ENCODE assay signal across 12 mouse cellular contexts in genomic region chr8:3348142-3348823, GRCm38 (mm10). TPM values are rescaled to one million over a fixed set of nuclear protein-coding genes. Genes with fewer than 3 reads are reported as not detected.
DNase-seq lines count a peak whose midpoint lies in the region; ATAC-seq and TF ChIP-seq lines count a peak whose summit lies in the region.
"Had no signal": no experiment of that assay in that cellular context is flagged by ENCODE, and none has a peak within 500 bp of the region (broad histone marks: within the 10 kb centered on the region; RNA-seq: fewer than 3 reads in every experiment).

No protein-coding gene starts in this region.

- no peak for TF ChIP-seq CTCF in midbrain, postnatal 0 days (IDR thresholded peaks at IDR 0.05)

- H3K36me3 ChIP-seq in midbrain, postnatal 0 days (ENCODE audit: insufficient read depth, low read length), result no peaks in the 10 kb centered on the region
- no peaks in the 10 kb centered on the region for H3K36me3 ChIP-seq in midbrain, embryonic 15.5 days (replicated peaks)
- no peaks in the 10 kb centered on the region for H3K36me3 ChIP-seq in intestine, embryonic 16.5 days (ENCODE audit: control insufficient read depth, insufficient read depth, low read length)
- H3K36me3 ChIP-seq in stomach, embryonic 15.5 days, result no peaks in the 10 kb centered on the region
- H3K36me3 ChIP-seq: embryonic facial prominence, embryonic 13.5 days had no signal

- H3K27me3 ChIP-seq in midbrain, postnatal 0 days (ENCODE audit: insufficient read depth, low read length), result no peaks in the 10 kb centered on the region
- no peaks in the 10 kb centered on the region for H3K27me3 ChIP-seq in midbrain, embryonic 15.5 days (replicated peaks)
- H3K27me3 ChIP-seq in intestine, embryonic 16.5 days (replicated peaks; ENCODE audit: control insufficient read depth, insufficient read depth, low read length), result no peaks in the 10 kb centered on the region
- H3K27me3 ChIP-seq in stomach, embryonic 15.5 days (replicated peaks), result no peaks in the 10 kb centered on the region
- H3K27me3 ChIP-seq: CH12.LX; embryonic facial prominence, embryonic 13.5 days had no signal

- 50% methylated on average over 13 of the region's 13 CpGs for WGBS in midbrain, postnatal 0 days
- WGBS in midbrain, embryonic 15.5 days, result 44% methylated on average over 13 of the region's 13 CpGs
- 19% methylated on average over 13 of the region's 13 CpGs for WGBS in intestine, embryonic 16.5 days
- 24% methylated on average over 13 of the region's 13 CpGs for WGBS in stomach, embryonic 15.5 days

- H3K27ac ChIP-seq in midbrain, postnatal 0 days (ENCODE audit: low read depth, low read length), result no peak overlapping the region
- no peak overlapping the region for H3K27ac ChIP-seq in midbrain, embryonic 15.5 days
- no peak overlapping the region for H3K27ac ChIP-seq in intestine, embryonic 16.5 days (ENCODE audit: low read length)
- no peak overlapping the region for H3K27ac ChIP-seq in stomach, embryonic 15.5 days
- H3K27ac ChIP-seq: embryonic facial prominence, embryonic 13.5 days had no signal

- no peak overlapping the region for H3K9ac ChIP-seq in midbrain, postnatal 0 days (replicated peaks; ENCODE audit: low read length, poor library complexity, severe bottlenecking)
- no peak overlapping the region for H3K9ac ChIP-seq in midbrain, embryonic 15.5 days
- 0 out of 2 replicates have a peak overlapping the region, but pooled peaks have one; percentile 10 for H3K9ac ChIP-seq in intestine, embryonic 16.5 days (ENCODE audit: low read depth, low read length)
- no peak overlapping the region for H3K9ac ChIP-seq in stomach, embryonic 15.5 days
- H3K9ac ChIP-seq: embryonic facial prominence, embryonic 13.5 days had no signal

- intact Hi-C loops in gastrocnemius, postnatal 36 days (cut with DNase I), result no loop called here

- peak; percentile 19 for DNase-seq in gastrocnemius, adult 18-20 months (ENCODE audit: low spot score)
- no peak for DNase-seq in gastrocnemius, postnatal 36 days
- DNase-seq in midbrain, postnatal 0 days (ENCODE audit: low spot score), result peak; percentile 32
- no peak for DNase-seq in lung, postnatal 4 days
- DNase-seq in ovary, adult 18-20 months (ENCODE audit: low spot score), result no peak

- no peaks in the 10 kb centered on the region for H3K4me1 ChIP-seq in midbrain, postnatal 0 days (ENCODE audit: insufficient read depth, low read length)
- H3K4me1 ChIP-seq in midbrain, embryonic 15.5 days, result no peaks in the 10 kb centered on the region
- peaks cover 8% of the 10 kb centered on the region; the same call in 1 of the 2 replicates for H3K4me1 ChIP-seq in intestine, embryonic 16.5 days (ENCODE audit: control insufficient read depth, insufficient read depth, low read length)
- H3K4me1 ChIP-seq in stomach, embryonic 15.5 days, result no peaks in the 10 kb centered on the region
- H3K4me1 ChIP-seq: embryonic facial prominence, embryonic 13.5 days had no signal

- no peak overlapping the region for H3K4me3 ChIP-seq in midbrain, postnatal 0 days (ENCODE audit: low read depth, low read length)
- H3K4me3 ChIP-seq in midbrain, embryonic 15.5 days, result no peak overlapping the region
- no peak overlapping the region for H3K4me3 ChIP-seq in intestine, embryonic 16.5 days (ENCODE audit: low read length)
- no peak overlapping the region for H3K4me3 ChIP-seq in stomach, embryonic 15.5 days (replicated peaks)
- H3K4me3 ChIP-seq: embryonic facial prominence, embryonic 13.5 days had no signal

- peak; percentile 52; the same call in 1 of the 2 replicates for ATAC-seq in midbrain, postnatal 0 days (ENCODE audit: low FRiP score)
- ATAC-seq in midbrain, embryonic 15.5 days (replicated peaks), result no peak
- ATAC-seq in intestine, embryonic 16.5 days, result peak; percentile 53
- ATAC-seq in stomach, embryonic 15.5 days (ENCODE audit: insufficient read depth, low FRiP score, low read depth), result peak; percentile 60

- H3K9me3 ChIP-seq in midbrain, postnatal 0 days (ENCODE audit: low read length), result no peaks in the 10 kb centered on the region
- no peaks in the 10 kb centered on the region for H3K9me3 ChIP-seq in midbrain, embryonic 15.5 days
- H3K9me3 ChIP-seq in intestine, embryonic 16.5 days (ENCODE audit: control insufficient read depth, low read length), result no peaks in the 10 kb centered on the region
- H3K9me3 ChIP-seq in stomach, embryonic 15.5 days, result no peaks in the 10 kb centered on the region

- H3K4me2 ChIP-seq in midbrain, postnatal 0 days (ENCODE audit: low read depth, low read length, poor library complexity, severe bottlenecking), result no peak overlapping the region
- no peak overlapping the region for H3K4me2 ChIP-seq in midbrain, embryonic 15.5 days
- no peak overlapping the region for H3K4me2 ChIP-seq in intestine, embryonic 16.5 days (ENCODE audit: low read depth, low read length)
- H3K4me2 ChIP-seq in stomach, embryonic 15.5 days, result no peak overlapping the region
- H3K4me2 ChIP-seq: embryonic facial prominence, embryonic 13.5 days; midbrain, embryonic 11.5 days had no signal

RNA-seq across cellular contexts. Expression of gene A430078G23Rik, which starts 4.9 kb away (rescaled TPM):
- total RNA-seq in gastrocnemius, adult 18-20 months (2021), result under 1 TPM in 1 of 2 experiments, not detected in 1; 0.11 TPM
- under 1 TPM in 1 of 2 experiments, not detected in 1; 0.28 TPM for total RNA-seq in gastrocnemius, postnatal 36 days (2021)
- total RNA-seq in midbrain, postnatal 0 days (2014; rRNA removed), result not detected in 2 replicates
- polyA plus RNA-seq in midbrain, postnatal 0 days (2015; fragmentation: Nextera tagmentation; extraction: Ambion mirVana), result not detected in 2 replicates
- polyA plus RNA-seq in midbrain, embryonic 15.5 days (2015; fragmentation: Nextera tagmentation; extraction: Ambion mirVana), result not detected in 2 replicates
- 0.32 and 0.45 TPM in 2 replicates for polyA plus RNA-seq in intestine, embryonic 16.5 days (2015; fragmentation: Nextera tagmentation; extraction: Ambion mirVana)
- polyA plus RNA-seq in stomach, embryonic 15.5 days (2015; fragmentation: Nextera tagmentation; extraction: Ambion mirVana), result 0.71 and 0.79 TPM in 2 replicates
- total RNA-seq: CH12.LX had no signal
- polyA plus RNA-seq: embryonic facial prominence, embryonic 13.5 days; limb, embryonic 11.5 days; midbrain, embryonic 11.5 days had no signal

RNA-seq across cellular contexts. Expression of gene Arhgef18, which starts 44.5 kb away (rescaled TPM):
- total RNA-seq in gastrocnemius, adult 18-20 months (2021), result 10 to 100 TPM in 1 of 2 experiments, 1 to 10 TPM in 1; 8.4 to 10.5 TPM
- total RNA-seq in gastrocnemius, postnatal 36 days (2021), result 1 to 10 TPM; 7.9 to 9.1 TPM
- 34.3 and 46.0 TPM in 2 replicates for total RNA-seq in midbrain, postnatal 0 days (2014; rRNA removed)
- polyA plus RNA-seq in midbrain, postnatal 0 days (2015; fragmentation: Nextera tagmentation; extraction: Ambion mirVana), result 6.8 and 7.2 TPM in 2 replicates
- 11.8 and 13.3 TPM in 2 replicates for polyA plus RNA-seq in midbrain, embryonic 15.5 days (2015; fragmentation: Nextera tagmentation; extraction: Ambion mirVana)
- polyA plus RNA-seq in intestine, embryonic 16.5 days (2015; fragmentation: Nextera tagmentation; extraction: Ambion mirVana), result 8.2 and 8.4 TPM in 2 replicates
- 9.0 and 10.2 TPM in 2 replicates for polyA plus RNA-seq in stomach, embryonic 15.5 days (2015; fragmentation: Nextera tagmentation; extraction: Ambion mirVana)

Comparison
In these comparisons a context has a peak if more than half of its experiments do, and no peak if none do; other contexts are left out.
1. DNase-seq: peak in gastrocnemius, adult 18-20 months (single experiment) and midbrain, postnatal 0 days (single experiment); none in gastrocnemius, postnatal 36 days (0 of 2), lung, postnatal 4 days (0 of 2) and ovary, adult 18-20 months (single experiment).